Mouse (Mus musculus): ENCODE data around the gene Tbc1d8.

DNA sequence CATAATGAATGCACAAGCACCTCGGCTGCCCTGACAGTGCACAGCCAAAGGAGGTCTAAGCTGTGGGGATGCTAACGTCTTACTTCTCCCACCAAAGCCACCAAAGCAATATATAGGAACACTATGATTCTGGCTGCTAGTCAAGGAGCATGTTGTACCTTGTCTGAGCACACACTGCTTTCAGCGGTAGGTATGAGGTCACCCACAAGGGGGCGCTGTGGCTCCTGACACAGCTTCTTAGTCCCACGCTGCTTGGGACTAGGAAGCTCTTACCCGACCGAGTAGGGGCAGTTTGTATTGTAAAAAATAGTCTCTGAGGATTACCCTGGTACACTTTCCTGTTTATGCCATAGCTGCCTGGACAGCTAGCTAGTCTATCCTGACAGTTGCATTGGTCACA, 48.9 kb upstream of the Tbc1d8 start:
- TF ChIP-seq CTCF (conservative IDR thresholded peaks at IDR 0.05; ENCODE audit: low read length) (peak; percentile 92), NANOG (IDR thresholded peaks at IDR 0.05; ENCODE audit: borderline replicate concordance, low read length) (no peak)
